Mouse (Mus musculus) forebrain, embryonic 15.5 days (tissue): ENCODE results near the gene Fpr3. TPM values are rescaled to one million over a fixed set of nuclear protein-coding genes. Genes with fewer than 3 reads are reported as not detected.
"Not testable (repeated sequence)": the region's sequence is repeated elsewhere in the genome, so short reads cannot be mapped to it uniquely, and the experiment has no call there.

Experiments
- ATAC-seq: fragments of 200-750 bp; cut with Nextera tagmentation; replicated peaks from 2 replicates; pipeline ENCODE4 v1.8.0; 2017; ENCODE audit warnings: mild to moderate bottlenecking, moderate TSS enrichment, moderate library complexity
- H3K27ac ChIP-seq: fragments of 300-500 bp; sonication (generic); replicated peaks from 2 replicates; pipeline ENCODE4 v1.5.1; 2015; ENCODE audit warnings: mild to moderate bottlenecking, inconsistent platforms
- H3K27me3 ChIP-seq: fragments of 300-500 bp; sonication (generic); 2 replicates; pipeline ENCODE4 v1.6.1; 2015; ENCODE audit warnings: inconsistent platforms
- H3K36me3 ChIP-seq: fragments of 300-500 bp; sonication (generic); 2 replicates; pipeline ENCODE4 v1.6.1; 2015; ENCODE audit warnings: mild to moderate bottlenecking, inconsistent platforms
- H3K4me1 ChIP-seq: fragments of 300-500 bp; sonication (generic); 2 replicates; pipeline ENCODE4 v1.6.1; 2015; ENCODE audit warnings: inconsistent platforms
- H3K4me2 ChIP-seq: fragments of 300-500 bp; sonication (generic); replicated peaks from 2 replicates; pipeline ENCODE4 v1.6.1; 2015; ENCODE audit warnings: mild to moderate bottlenecking, inconsistent platforms
- H3K4me3 ChIP-seq: fragments of 300-500 bp; sonication (generic); 2 replicates; pipeline ENCODE4 v1.5.1; 2015; ENCODE audit warnings: mild to moderate bottlenecking, inconsistent platforms
- H3K9ac ChIP-seq: fragments of 300-500 bp; sonication (generic); replicated peaks from 2 replicates; pipeline ENCODE4 v1.6.1; 2015; ENCODE audit warnings: mild to moderate bottlenecking, inconsistent platforms
- H3K9me3 ChIP-seq: fragments of 300-500 bp; sonication (generic); 2 replicates; pipeline ENCODE4 v1.6.1; 2016; ENCODE audit warnings: inconsistent platforms
- WGBS: fragments of 180-500 bp; shearing (Covaris S2); methylation state at CpG from one replicate; pipeline ENCODE4 v1.1.7; 2015; ENCODE audit warnings: mixed read lengths; 5-methylcytosine and 5-hydroxymethylcytosine counted together
- polyA plus RNA-seq: library from polyadenylated mRNA; unstranded; fragments of >200 nt; fragmentation: Nextera tagmentation; extraction: Ambion mirVana; gene quantifications from 2 replicates; pipeline ENCODE4 v1.2.1, GENCODE M21; 2015

The Fpr3 gene
- polyA plus RNA-seq, 1 experiment from 2014 or later, result not detected

DNA sequence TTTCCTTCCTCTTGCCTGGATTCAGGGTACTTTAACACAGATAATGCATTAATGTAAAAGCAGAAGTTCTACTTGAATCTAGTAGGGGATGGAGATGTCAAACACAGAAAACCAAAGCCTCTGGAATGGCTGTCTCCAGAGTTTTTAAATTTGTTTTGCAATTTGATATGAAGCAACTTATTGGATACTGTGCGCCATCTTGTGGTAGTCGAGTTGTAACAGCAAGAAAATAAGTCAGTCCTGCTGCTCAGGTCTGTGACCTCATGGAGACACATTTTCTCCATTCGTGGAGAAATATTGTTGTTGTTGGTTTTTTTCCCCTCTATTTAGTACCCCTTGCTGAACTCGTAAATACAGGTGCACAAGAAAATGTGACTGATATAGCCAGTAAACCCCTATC, 8.4 kb downstream of the Fpr3 start:
- peak; percentile 58; the same call in 1 of the 2 replicates for ATAC-seq
- Histone ChIP-seq H3K4me2 (no peak overlapping the region), H3K27ac (no peak overlapping the region), H3K9me3 (no peaks in the 10 kb centered on the region), H3K9ac (no peak overlapping the region), H3K36me3 (no peaks in the 10 kb centered on the region), H3K4me3 (no peak overlapping the region), H3K4me1 (no peaks in the 10 kb centered on the region), H3K27me3 (no peaks in the 10 kb centered on the region)
- whole genome bisulfite sequencing, result 4% methylated on average over 4 of the region's 4 CpGs

DNA sequence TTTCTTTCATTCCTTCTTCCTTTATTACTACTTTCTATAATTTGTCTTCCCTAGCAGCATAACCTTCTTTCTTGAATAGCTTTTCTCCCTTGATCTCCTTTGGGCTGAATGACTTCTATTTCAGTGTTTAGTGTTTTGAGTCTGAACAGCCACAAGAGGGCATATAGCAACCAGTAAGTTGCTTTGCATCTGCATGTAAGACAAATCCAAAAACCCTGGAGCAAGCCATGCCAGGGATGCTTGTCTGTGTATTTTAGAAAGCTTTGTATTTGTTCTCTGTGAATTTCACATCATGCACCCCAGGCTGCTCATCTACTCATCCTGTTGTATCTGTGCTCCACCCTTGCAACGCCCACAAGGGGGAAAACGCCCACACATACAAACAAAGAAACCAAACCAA, 11.6 kb downstream of the Fpr3 start:
- Histone ChIP-seq H3K4me3 (no peak overlapping the region), H3K9me3 (no peaks in the 10 kb centered on the region), H3K27me3 (no peaks in the 10 kb centered on the region), H3K9ac (no peak overlapping the region), H3K36me3 (no peaks in the 10 kb centered on the region), H3K4me1 (no peaks in the 10 kb centered on the region), H3K27ac (no peak overlapping the region), H3K4me2 (no peak overlapping the region)
- no peak; the same call in 1 of the 2 replicates for ATAC-seq
- WGBS, result 81% methylated on average over 2 of the region's 2 CpGs

DNA sequence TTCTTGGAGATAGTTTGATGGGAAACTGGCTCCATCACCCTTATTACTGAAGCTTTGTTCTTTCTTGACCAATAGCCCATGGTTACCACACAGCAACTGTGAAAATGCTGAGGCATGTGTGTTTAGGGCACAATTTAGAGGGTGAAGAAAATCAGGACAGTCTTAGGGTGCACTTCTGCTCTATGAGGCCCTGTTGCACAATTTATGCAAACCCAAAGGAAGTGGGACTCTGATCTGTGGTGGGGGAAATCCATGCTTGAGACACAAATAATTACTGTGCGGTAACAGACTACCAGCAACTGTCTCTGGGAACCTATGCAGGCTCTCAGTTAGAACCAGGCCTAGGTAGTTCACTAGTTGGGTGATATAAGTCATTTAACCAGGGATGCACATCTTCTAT, 13.1 kb downstream of the Fpr3 start:
- Histone ChIP-seq H3K27ac (no peak overlapping the region), H3K4me3 (no peak overlapping the region), H3K4me1 (no peaks in the 10 kb centered on the region), H3K4me2 (no peak overlapping the region), H3K9ac (no peak overlapping the region), H3K9me3 (no peaks in the 10 kb centered on the region), H3K27me3 (no peaks in the 10 kb centered on the region), H3K36me3 (no peaks in the 10 kb centered on the region)
- ATAC-seq, result no peak
- WGBS, result 97% methylated on average over 1 of the region's 1 CpGs

DNA sequence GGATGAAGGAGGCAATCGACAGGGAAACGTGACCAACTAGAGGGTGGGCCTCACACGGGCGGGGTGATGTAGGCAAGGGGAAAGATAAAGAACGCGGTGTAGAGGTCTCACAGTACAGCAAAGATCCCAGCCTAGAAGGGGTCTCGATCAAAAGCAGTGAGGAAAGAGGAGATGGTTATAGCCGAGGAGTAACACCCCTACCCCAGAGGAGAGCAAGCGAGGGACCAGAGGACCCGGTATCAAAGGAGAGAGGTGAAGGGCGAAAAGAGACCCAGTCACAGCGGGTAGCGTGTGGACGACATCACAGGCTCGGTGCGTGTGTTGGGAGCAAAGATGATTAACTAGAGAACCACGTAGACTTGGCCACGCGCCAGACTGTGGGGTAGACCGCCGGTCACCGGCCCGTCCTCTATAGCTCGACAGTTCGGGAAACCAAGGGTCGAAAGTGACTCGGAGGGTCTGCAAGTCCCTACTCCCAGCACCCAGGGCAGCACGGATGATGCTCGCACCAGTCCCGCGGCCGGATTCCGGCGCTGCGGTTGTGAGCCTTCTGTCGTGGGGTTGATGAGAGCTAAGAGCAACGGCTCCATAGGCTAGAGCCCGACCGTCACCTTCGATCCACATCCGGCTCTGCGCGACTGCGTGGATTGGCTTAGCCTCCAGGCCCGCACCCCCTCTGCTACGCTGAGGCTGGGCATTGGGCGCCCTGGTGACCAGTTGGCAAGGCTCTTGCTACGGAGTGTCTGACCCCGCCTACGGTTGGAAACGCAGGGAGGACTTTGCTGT, 22.2 kb downstream of the Fpr3 start:
- H3K4me2 ChIP-seq, result peak overlapping the region; percentile 74
- ATAC-seq, result peak; percentile 99
- H3K27ac ChIP-seq, result peak overlapping the region; percentile 53; the same call in 1 of the 2 replicates
- H3K4me3 ChIP-seq, result peak overlapping the region; percentile 57
- H3K4me1 ChIP-seq, result 0 out of 2 replicates have a peak, but pooled peaks cover 9% of the 10 kb centered on the region
- WGBS, result 17% methylated on average over 51 of the region's 51 CpGs
- H3K9me3 ChIP-seq, result no peaks in the 10 kb centered on the region
- no peaks in the 10 kb centered on the region for H3K36me3 ChIP-seq
- no peaks in the 10 kb centered on the region for H3K27me3 ChIP-seq
- peak overlapping the region; percentile 63 for H3K9ac ChIP-seq

DNA sequence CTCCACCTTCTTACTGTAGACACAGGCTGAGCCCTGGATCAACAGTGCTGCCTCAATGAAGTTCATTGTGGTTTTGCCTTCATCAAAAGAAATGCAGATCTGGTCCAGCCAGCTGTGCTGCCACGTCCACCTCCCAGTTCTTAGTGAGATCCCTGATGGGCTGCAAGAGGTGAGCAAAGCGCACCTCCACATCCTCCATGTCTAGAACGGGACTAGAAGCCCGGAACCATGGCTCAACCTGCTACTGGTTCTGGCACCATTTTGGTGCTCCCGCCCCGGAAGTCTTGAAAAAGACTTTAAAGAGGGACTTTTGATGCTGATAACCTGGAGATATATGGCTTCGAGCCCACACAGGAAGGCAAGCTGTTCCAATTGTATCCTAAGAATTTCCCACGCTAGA, 25.0 kb downstream of the Fpr3 start:
- H3K4me3 ChIP-seq, H3K9ac ChIP-seq, H3K27ac ChIP-seq, H3K4me2 ChIP-seq, H3K4me1 ChIP-seq, H3K9me3 ChIP-seq, H3K36me3 ChIP-seq, ATAC-seq, H3K27me3 ChIP-seq: not testable (repeated sequence)
- 88% methylated on average over 8 of the region's 8 CpGs for WGBS

DNA sequence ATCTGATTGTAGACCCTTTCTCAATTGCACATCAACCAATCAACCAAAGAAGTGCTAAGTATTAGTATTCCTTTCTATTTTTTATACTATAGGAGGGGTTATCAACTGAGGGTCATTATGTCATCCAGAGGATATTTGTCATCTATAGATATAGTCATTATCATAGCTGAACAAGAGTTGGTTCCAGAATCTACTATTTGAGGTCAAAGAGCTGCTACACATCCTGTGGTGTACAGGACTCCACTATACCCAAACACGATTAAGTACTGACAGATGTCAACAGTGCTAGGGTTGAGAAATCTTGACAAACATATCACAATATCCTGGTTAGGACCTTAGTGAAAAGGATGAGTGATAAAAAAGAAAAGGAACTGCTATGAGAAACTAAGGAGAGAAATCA, 29.7 kb downstream of the Fpr3 start:
- no peak overlapping the region for H3K4me2 ChIP-seq
- H3K27me3 ChIP-seq, result no peaks in the 10 kb centered on the region
- no peak overlapping the region for H3K9ac ChIP-seq
- no peak for ATAC-seq
- no peaks in the 10 kb centered on the region for H3K9me3 ChIP-seq
- no peaks in the 10 kb centered on the region for H3K36me3 ChIP-seq
- no peaks in the 10 kb centered on the region for H3K4me1 ChIP-seq
- WGBS, result 96% methylated on average over 1 of the region's 1 CpGs
- no peak overlapping the region for H3K4me3 ChIP-seq
- no peak overlapping the region for H3K27ac ChIP-seq

DNA sequence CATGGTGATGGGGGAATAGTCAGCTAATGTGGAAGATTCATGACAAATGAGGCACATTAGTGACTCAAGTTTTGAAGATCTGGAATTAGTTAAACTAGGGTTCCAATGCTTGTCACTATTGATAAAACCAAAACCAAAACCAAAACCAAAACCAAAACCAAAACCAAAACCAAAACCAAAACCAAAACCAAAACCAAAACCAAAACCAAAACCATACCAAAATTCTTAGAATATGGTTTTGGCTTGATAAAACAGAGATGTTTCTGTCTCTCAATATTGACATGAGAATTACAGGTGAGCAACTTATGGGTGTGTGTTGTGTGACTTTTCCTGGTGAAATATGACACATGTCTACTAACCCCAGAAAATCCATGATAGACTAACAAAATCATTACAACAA, 30.1 kb downstream of the Fpr3 start:
- no peak for ATAC-seq
- Histone ChIP-seq H3K9me3 (no peaks in the 10 kb centered on the region), H3K27me3 (no peaks in the 10 kb centered on the region), H3K27ac (no peak overlapping the region), H3K9ac (no peak overlapping the region), H3K4me1 (no peaks in the 10 kb centered on the region), H3K36me3 (no peaks in the 10 kb centered on the region), H3K4me3 (no peak overlapping the region), H3K4me2 (no peak overlapping the region)

DNA sequence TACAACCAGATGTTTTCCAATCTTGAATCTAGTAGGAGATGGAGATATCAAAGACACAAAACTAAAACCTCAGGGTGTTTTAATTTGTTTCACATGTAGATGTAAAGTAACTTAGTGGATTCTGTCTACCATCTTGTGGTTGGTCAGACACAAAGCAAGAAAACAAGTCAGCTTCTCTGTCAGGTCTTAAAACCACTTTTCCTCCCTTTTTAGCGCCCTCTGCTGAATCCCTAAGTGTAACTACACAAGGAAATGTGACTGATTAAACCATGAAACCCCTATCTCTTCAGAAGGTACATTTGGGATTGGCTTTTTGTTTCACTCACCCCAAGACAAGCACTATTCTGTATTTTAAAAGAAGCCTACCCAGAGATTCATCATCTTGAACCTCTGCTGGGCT, 85.8 kb downstream of the Fpr3 start:
- WGBS, result 6% methylated on average over 1 of the region's 1 CpGs
- H3K9ac ChIP-seq, result no peak overlapping the region
- no peak overlapping the region for H3K4me2 ChIP-seq
- H3K4me3 ChIP-seq, result no peak overlapping the region
- ATAC-seq, result no peak
- no peak overlapping the region for H3K27ac ChIP-seq
- H3K36me3 ChIP-seq, result no peaks in the 10 kb centered on the region
- no peaks in the 10 kb centered on the region for H3K4me1 ChIP-seq
- peaks cover 1% of the 10 kb centered on the region; the same call in 1 of the 2 replicates for H3K9me3 ChIP-seq
- no peaks in the 10 kb centered on the region for H3K27me3 ChIP-seq

DNA sequence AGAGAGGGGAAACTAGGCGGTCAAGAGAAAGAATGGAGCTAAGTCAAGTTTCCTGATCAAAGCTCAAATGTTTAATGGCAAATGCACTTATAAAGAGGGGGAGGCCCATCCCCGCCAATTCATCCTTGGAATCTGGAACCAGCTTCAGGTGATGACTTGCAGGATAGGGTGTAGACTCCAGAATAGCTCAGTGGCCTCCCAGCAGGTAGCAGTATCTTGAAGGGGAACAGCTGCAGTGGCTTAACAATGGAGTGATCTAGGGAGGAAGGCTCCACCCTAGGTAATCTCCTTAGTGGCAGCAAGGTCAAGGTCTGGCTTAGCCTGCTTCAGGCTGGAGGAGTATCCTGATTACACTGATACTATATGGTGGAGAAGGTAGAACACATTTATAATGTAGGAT, 93.6 kb downstream of the Fpr3 start:
- 80% methylated on average over 2 of the region's 2 CpGs for WGBS
- ATAC-seq, result not testable (repeated sequence)

DNA sequence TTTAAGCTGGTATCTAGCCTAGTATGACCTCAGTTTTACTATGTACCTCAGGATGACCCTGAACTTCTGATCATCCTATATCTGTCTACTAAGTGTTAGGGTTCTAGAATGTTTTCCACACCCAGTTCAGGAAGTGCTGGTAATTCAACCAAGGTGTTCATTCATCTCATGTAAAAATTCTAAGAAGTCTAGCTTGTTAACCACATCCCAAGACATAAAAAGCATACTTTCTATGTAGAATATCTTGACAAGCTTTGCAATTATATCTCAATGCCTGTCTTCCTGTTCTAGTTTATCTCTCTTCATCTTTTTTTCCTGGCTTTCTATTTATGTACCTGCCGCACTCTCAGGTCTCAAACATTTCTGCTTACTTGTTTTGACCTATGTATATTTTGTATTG, 117.1 kb downstream of the Fpr3 start:
- Histone ChIP-seq H3K27ac (no peak overlapping the region), H3K27me3 (no peaks in the 10 kb centered on the region), H3K4me1 (no peaks in the 10 kb centered on the region), H3K9me3 (no peaks in the 10 kb centered on the region), H3K36me3 (no peaks in the 10 kb centered on the region), H3K4me3 (no peak overlapping the region), H3K9ac (no peak overlapping the region), H3K4me2 (no peak overlapping the region)
- WGBS, result 92% methylated on average over 1 of the region's 1 CpGs
- ATAC-seq, result no peak

More for the DNA sequence above, 93.6 kb downstream of the Fpr3 start:
- H3K4me3 ChIP-seq, H3K4me2 ChIP-seq, H3K4me1 ChIP-seq, H3K9me3 ChIP-seq, H3K27ac ChIP-seq, H3K36me3 ChIP-seq, H3K27me3 ChIP-seq, H3K9ac ChIP-seq: not testable (repeated sequence)

Other genes with a start within 250 kb of the Fpr3 start
- gene Vmn2r90, start 184.1 kb upstream of the Fpr3 start, polyA plus RNA-seq, result not detected in 2 replicates
- gene Spaca6, start 60.7 kb upstream of the Fpr3 start, polyA plus RNA-seq, result 26.8 and 27.1 TPM in 2 replicates
- gene Has1, start 32.6 kb upstream of the Fpr3 start, polyA plus RNA-seq, result 0.64 and 0.71 TPM in 2 replicates
- gene Fpr1, start 3.9 kb upstream of the Fpr3 start, polyA plus RNA-seq, result not detected in 2 replicates
- gene Fpr2, start within 50 bp of the Fpr3 start, polyA plus RNA-seq, result not detected in 2 replicates
- not detected in 2 replicates for gene Fpr-rs4, start 133.9 kb downstream of the Fpr3 start, polyA plus RNA-seq
- not detected in 2 replicates for gene Vmn2r124, start 161.6 kb downstream of the Fpr3 start, polyA plus RNA-seq
- not detected in 2 replicates for gene Vmn2r91, start 197.2 kb downstream of the Fpr3 start, polyA plus RNA-seq